Mouse (Mus musculus) CD4-positive naive resting alpha-beta T cell, adult 76 days (primary cell): ENCODE results near the gene Fosb. TPM values are rescaled to one million over a fixed set of nuclear protein-coding genes. Genes with fewer than 3 reads are reported as not detected.

Experiments used
- total RNA-seq: library from RNA; stranded (reverse); gene quantifications from one replicate; pipeline ENCODE4 v1.2.4, GENCODE M21; 2023

The Fosb gene
- total RNA-seq, result 701 TPM

GRCm38 (mm10) chr7:19309884-19310641 is at the start of gene Fosb:
Fosb (minus strand) TSS chr7:19310051.

GRCm38 (mm10) chr7:19359299-19359891 is 49.5 kb upstream of the Fosb start, which contains the start of the genes Cd3eap and Ppp1r13l:
Cd3eap (minus strand) TSS chr7:19359483.
Ppp1r13l (plus strand) TSS chr7:19359749.

GRCm38 (mm10) chr7:19344237-19344847 is 34.5 kb upstream of the Fosb start, which contains the start of gene Ercc1:
Ercc1 (plus strand) TSS chr7:19344778.

GRCm38 (mm10) chr7:19282385-19282784 is 27.5 kb downstream of the Fosb start, which contains the start of gene Rtn2:
Rtn2 (plus strand) TSS chr7:19282624.

GRCm38 (mm10) chr7:19279581-19280114 is 30.2 kb downstream of the Fosb start, which contains the start of gene Ppm1n:
Ppm1n (minus strand) TSS chr7:19280064.

GRCm38 (mm10) chr7:19271238-19272172 is 38.3 kb downstream of the Fosb start, which contains the start of gene Vasp:
Vasp (minus strand) TSS chr7:19271817.

Other genes starting within 250 kb of the Fosb start
- gene Dmwd, start 233.8 kb downstream of the Fosb start, total RNA-seq, result 1.1 TPM
- 3.8 TPM for gene Dmpk, start 226.2 kb downstream of the Fosb start, total RNA-seq
- gene Six5, start 215.5 kb downstream of the Fosb start, total RNA-seq, result not detected
- gene Gm4969, start 191.7 kb downstream of the Fosb start, total RNA-seq, result not detected
- 15.4 TPM for gene Fbxo46, start 190.2 kb downstream of the Fosb start, total RNA-seq
- gene Qpctl, start 160.8 kb downstream of the Fosb start, total RNA-seq, result 12.2 TPM
- 62.7 TPM for gene Snrpd2, start 160.3 kb downstream of the Fosb start, total RNA-seq
- not detected for gene Gipr, start 143.9 kb downstream of the Fosb start, total RNA-seq
- 16.0 TPM for gene Eml2, start 133.6 kb downstream of the Fosb start, total RNA-seq
- not detected for gene Gpr4, start 97.5 kb downstream of the Fosb start, total RNA-seq
- gene Opa3, start 81.7 kb downstream of the Fosb start, total RNA-seq, result 42.1 TPM
- 262 TPM for gene Vasp, start 38.2 kb downstream of the Fosb start, total RNA-seq
- gene Ppm1n, start 30.0 kb downstream of the Fosb start, total RNA-seq, result 0.76 TPM
- not detected for gene Rtn2, start 27.4 kb downstream of the Fosb start, total RNA-seq
- gene Ercc1, start 34.7 kb upstream of the Fosb start, total RNA-seq, result 67.1 TPM
- gene Cd3eap, start 49.4 kb upstream of the Fosb start, total RNA-seq, result 9.0 TPM
- 1.3 TPM for gene Ppp1r13l, start 49.7 kb upstream of the Fosb start, total RNA-seq
- 69.8 TPM for gene Ercc2, start 72.0 kb upstream of the Fosb start, total RNA-seq
- 5.9 TPM for gene Klc3, start 94.1 kb upstream of the Fosb start, total RNA-seq
- gene Ckm, start 94.7 kb upstream of the Fosb start, total RNA-seq, result not detected
- gene Mark4, start 148.8 kb upstream of the Fosb start, total RNA-seq, result 26.5 TPM
- not detected for gene Exoc3l2, start 153.3 kb upstream of the Fosb start, total RNA-seq
- 3.3 TPM for gene Bloc1s3, start 198.3 kb upstream of the Fosb start, total RNA-seq
- 23.3 TPM for gene Trappc6a, start 198.3 kb upstream of the Fosb start, total RNA-seq
- not detected for gene Nkpd1, start 207.8 kb upstream of the Fosb start, total RNA-seq